Mouse (Mus musculus) E14TG2a.4 (cell line): ENCODE measurements around the gene Dppa5a.
"Not testable (repeated sequence)": the region's sequence is repeated elsewhere in the genome, so short reads cannot be mapped to it uniquely, and the experiment has no call there.

Experiments used
- CTCF ChIP-seq: conservative IDR thresholded peaks from 2 replicates; pipeline ENCODE4 v1.5.1; 2014; ENCODE audit warnings: low read length
- NANOG ChIP-seq: IDR thresholded peaks from 2 replicates; pipeline ENCODE4 v1.6.1; 2014; ENCODE audit warnings: borderline replicate concordance, low read length, mixed read lengths

GRCm38 (mm10) chr9:78367959-78368358, at the start of gene Dppa5a:
- not testable (repeated sequence) for TF ChIP-seq CTCF, NANOG
